Mouse (Mus musculus): Measurements from ENCODE around the gene Sycp1.

The Sycp1 gene

GRCm38 (mm10) chr3:102935451-102936354 lies at the start of gene Sycp1:
Gene Sycp1 (minus strand): TSS chr3:102936100.
- in situ Hi-C loops (cut with MboI; ENCODE audit: low pct_unique_long_range_greater_than_20kb in 1 of 2, low sequenced_read_pairs in 2 of 2, unreplicated experiment in 1 of 2): no loop called here

GRCm38 (mm10) chr3:102980349-102980736 lies 44.4 kb upstream of the Sycp1 start:
- in situ Hi-C loops (cut with MboI; ENCODE audit: low pct_unique_long_range_greater_than_20kb in 1 of 2, low sequenced_read_pairs in 2 of 2, unreplicated experiment in 1 of 2): no loop called here

DNA sequence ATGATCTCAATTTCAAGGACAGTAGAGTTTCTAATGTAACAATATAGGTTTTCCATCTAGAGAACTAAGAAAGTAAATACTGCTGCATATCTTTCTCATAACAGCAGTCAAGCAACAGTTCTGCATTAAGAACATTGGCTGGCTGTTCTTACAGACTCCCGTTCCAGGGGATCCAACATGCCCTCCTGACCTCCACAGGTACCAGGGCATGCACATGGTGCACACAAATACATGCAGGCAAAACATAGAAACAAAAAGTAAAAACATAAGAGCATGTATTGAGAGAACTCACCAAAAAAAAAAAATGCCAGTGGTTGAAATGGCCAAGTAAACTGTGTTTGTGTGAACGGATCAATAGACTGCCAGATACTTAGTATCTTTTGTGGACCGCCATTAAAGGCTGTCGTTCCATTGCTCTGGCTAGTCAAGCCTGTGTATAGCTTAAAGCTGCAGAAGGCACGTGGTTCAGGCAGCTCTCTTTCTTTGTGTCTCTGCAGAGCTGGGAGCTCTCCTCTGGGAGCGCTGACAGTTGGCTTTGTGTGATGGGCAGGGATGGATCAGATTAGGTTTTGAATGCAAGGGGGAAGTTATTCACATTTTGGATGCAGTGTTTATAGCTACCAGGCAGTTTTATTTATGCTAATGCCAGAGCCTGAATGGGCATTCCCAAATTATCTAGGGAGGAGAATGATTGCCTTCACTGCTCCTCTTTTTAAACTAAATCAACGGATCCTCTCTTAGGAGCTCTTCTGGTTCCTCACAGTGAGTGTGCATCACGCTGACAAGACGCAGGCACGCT lies 43.8 kb upstream of the Sycp1 start:
- in situ Hi-C loops (cut with MboI; ENCODE audit: low pct_unique_long_range_greater_than_20kb in 1 of 2, low sequenced_read_pairs in 2 of 2, unreplicated experiment in 1 of 2): no loop called here

GRCm38 (mm10) chr3:102976906-102977305 lies 41.0 kb upstream of the Sycp1 start:
- in situ Hi-C loops (cut with MboI; ENCODE audit: low pct_unique_long_range_greater_than_20kb in 1 of 2, low sequenced_read_pairs in 2 of 2, unreplicated experiment in 1 of 2): no loop called here

- in situ Hi-C loops (cut with MboI; ENCODE audit: low pct_unique_long_range_greater_than_20kb in 1 of 2, low sequenced_read_pairs in 2 of 2, unreplicated experiment in 1 of 2): no loop called here
Observed at GRCm38 (mm10) chr3:102970508-102970907, 34.6 kb upstream of the Sycp1 start.

DNA sequence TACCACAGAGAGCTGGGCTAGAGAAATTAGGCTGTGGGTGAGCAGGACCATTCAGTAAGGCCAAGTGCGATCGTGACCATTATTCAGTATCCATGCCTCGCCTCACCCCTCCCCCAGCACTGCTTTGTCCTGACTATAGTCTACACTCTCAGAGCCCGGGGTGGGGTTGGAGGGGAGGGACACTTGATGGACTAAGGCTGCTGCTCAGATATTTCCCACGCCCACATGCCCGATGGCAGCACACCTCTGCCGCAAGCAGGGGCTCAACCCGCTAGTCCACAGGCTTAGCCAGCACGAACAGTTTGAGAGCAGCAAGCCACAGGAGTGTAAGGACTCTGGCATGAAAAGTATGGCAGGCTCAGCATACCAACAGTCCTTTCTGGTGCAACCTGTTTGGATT lies 34.2 kb upstream of the Sycp1 start:
- in situ Hi-C loops (cut with MboI; ENCODE audit: low pct_unique_long_range_greater_than_20kb in 1 of 2, low sequenced_read_pairs in 2 of 2, unreplicated experiment in 1 of 2): no loop called here

DNA sequence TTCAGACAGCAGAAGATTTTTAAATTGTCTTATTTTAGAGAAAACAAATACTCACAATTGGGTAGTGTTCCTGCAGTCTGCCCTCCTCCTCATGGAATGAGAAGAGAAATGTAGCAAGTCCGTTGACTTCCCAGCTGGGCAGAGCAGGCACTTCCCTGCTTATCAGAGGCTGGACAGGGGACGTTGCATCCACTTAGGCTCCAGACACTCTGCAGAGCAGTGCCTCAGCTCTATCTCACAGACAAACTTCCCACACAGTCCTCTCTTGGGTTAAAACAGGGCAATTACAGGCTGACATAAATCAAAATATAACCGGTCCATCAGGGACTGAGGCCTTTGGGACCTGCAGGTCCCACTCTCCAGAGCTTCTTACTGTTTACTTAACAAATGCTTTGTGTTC lies 28.1 kb upstream of the Sycp1 start, which contains the start of gene Nr1h5:
TSS of gene Nr1h5 (minus strand) at position 101 of the 400 bp plus-strand sequence.
- in situ Hi-C loops (cut with MboI; ENCODE audit: low pct_unique_long_range_greater_than_20kb in 1 of 2, low sequenced_read_pairs in 2 of 2, unreplicated experiment in 1 of 2): no loop called here

GRCm38 (mm10) chr3:102955596-102955995 lies 19.7 kb upstream of the Sycp1 start:
- in situ Hi-C loops (cut with MboI; ENCODE audit: low pct_unique_long_range_greater_than_20kb in 1 of 2, low sequenced_read_pairs in 2 of 2, unreplicated experiment in 1 of 2): no loop called here

- in situ Hi-C loops (cut with MboI; ENCODE audit: low pct_unique_long_range_greater_than_20kb in 1 of 2, low sequenced_read_pairs in 2 of 2, unreplicated experiment in 1 of 2): no loop called here
Observed at GRCm38 (mm10) chr3:102955143-102955542, 19.2 kb upstream of the Sycp1 start.

GRCm38 (mm10) chr3:102954476-102954875 lies 18.6 kb upstream of the Sycp1 start:
- in situ Hi-C loops (cut with MboI; ENCODE audit: low pct_unique_long_range_greater_than_20kb in 1 of 2, low sequenced_read_pairs in 2 of 2, unreplicated experiment in 1 of 2): no loop called here

GRCm38 (mm10) chr3:102946861-102947260 lies 11.0 kb upstream of the Sycp1 start:
- in situ Hi-C loops (cut with MboI; ENCODE audit: low pct_unique_long_range_greater_than_20kb in 1 of 2, low sequenced_read_pairs in 2 of 2, unreplicated experiment in 1 of 2): no loop called here

GRCm38 (mm10) chr3:102946312-102946711 lies 10.4 kb upstream of the Sycp1 start:
- in situ Hi-C loops (cut with MboI; ENCODE audit: low pct_unique_long_range_greater_than_20kb in 1 of 2, low sequenced_read_pairs in 2 of 2, unreplicated experiment in 1 of 2): no loop called here

GRCm38 (mm10) chr3:102938100-102938499 lies 2.2 kb upstream of the Sycp1 start:
- in situ Hi-C loops (cut with MboI; ENCODE audit: low pct_unique_long_range_greater_than_20kb in 1 of 2, low sequenced_read_pairs in 2 of 2, unreplicated experiment in 1 of 2): no loop called here

DNA sequence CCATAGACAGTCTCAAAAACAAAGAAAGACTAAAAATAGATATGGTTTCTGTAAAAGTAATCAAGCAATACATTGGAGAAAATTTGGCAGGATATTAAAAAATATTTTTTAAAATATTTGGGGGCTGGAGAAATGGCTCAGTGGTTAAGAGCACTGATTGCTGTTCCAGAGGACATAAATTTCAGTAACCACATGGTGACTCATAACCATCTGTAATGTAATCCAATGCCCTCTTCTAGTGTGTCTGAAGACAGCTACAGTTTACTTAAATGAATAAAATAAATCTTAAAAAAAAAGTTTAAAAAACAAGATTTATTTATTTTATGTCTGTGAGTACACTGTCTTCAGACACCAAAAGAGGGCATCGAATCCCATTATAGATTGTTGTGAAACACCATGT lies 36.8 kb downstream of the Sycp1 start:
- in situ Hi-C loops (cut with MboI; ENCODE audit: low pct_unique_long_range_greater_than_20kb in 1 of 2, low sequenced_read_pairs in 2 of 2, unreplicated experiment in 1 of 2): no loop called here

DNA sequence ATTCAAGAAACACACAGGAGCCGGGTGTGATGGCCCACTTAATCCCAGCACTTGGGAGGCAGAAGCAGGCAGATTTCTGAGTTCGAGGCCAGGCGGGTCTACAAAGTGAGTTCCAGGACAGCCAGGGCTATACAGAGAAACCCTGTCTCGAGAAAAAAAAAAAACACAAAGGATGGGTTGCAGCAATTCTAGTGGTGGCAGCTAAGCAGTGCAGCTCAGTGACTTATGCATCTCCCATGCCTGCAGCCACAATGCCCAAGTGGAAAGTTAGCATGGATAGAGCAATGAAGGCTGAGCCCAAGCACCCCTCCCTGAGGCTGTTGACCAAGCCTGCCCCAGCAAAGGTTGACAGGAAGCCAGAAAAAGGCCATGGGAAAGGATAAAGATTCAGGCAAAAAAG lies 55.4 kb downstream of the Sycp1 start:
- in situ Hi-C loops (cut with MboI; ENCODE audit: low pct_unique_long_range_greater_than_20kb in 1 of 2, low sequenced_read_pairs in 2 of 2, unreplicated experiment in 1 of 2): no loop called here

DNA sequence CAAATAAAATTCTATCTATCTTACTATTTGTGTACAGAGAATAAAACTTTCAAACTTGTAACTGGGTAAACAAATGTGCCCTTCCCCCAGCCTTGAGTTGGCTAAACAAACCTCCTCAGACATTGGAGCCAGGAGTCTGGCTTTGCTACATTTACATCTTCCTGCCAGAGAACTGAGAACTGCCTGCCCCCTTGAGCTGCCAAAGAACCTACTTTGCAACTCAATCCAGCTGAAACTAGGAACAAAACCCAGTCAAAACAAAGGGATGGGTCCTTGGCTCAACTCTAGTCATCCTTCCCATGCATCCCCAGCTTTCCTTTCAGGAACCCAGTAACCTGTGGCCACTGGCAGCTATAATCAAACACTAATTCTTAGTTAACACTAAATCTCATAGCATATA lies 87.2 kb downstream of the Sycp1 start:
- in situ Hi-C loops (cut with MboI; ENCODE audit: low pct_unique_long_range_greater_than_20kb in 1 of 2, low sequenced_read_pairs in 2 of 2, unreplicated experiment in 1 of 2): no loop called here

DNA sequence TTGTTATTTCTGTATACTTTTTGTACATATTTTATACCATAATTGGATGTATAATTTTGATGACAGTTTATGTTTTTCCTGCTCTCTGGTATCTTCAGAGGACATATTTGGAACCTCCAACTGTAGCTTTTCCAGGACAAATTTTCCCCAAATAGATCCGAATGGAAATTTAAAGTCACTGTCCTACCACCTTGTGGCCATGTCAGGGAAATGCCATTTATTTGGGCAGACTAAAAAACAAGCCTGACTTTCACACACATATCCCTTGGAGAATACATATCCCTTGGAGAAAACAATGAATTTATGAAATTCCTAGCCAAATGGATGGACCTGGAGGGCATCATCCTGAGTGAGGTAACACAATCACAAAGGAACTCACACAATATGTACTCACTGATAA lies 93.5 kb downstream of the Sycp1 start:
- in situ Hi-C loops (cut with MboI; ENCODE audit: low pct_unique_long_range_greater_than_20kb in 1 of 2, low sequenced_read_pairs in 2 of 2, unreplicated experiment in 1 of 2): no loop called here

DNA sequence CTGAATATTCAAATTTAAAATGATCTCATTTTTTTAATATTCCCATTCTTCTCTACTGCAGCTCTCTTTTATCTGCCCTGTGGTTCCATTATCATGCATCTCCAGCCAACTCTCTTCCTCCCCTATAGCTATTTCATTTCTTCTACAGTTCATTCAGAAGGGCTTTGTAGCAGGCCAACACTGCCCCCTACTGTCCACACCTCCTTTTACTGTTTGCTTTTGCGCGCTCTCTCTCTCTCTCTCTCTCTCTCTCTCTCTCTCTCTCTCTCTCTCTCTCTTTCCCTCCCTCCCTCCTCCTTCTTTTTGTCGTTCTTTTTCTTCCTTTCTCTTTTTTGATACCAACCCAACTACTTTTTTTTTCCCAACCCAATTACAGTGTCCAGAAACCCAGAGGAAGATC lies 132.0 kb downstream of the Sycp1 start:
- in situ Hi-C loops (cut with MboI; ENCODE audit: low pct_unique_long_range_greater_than_20kb in 1 of 2, low sequenced_read_pairs in 2 of 2, unreplicated experiment in 1 of 2): loop anchor here (5.0 to 25.0 kb wide), 3 partner anchors 99 to 492 kb away; no protein-coding TSS in a partner anchor

GRCm38 (mm10) chr3:102787369-102787768 lies 148.5 kb downstream of the Sycp1 start:
- in situ Hi-C loops (cut with MboI; ENCODE audit: low pct_unique_long_range_greater_than_20kb in 1 of 2, low sequenced_read_pairs in 2 of 2, unreplicated experiment in 1 of 2): no loop called here

Measured in mouse embryonic stem cell (cell line).